Mouse (Mus musculus): ENCODE measurements around the gene Cyp4a10.
"Not testable (repeated sequence)": the region's sequence is repeated elsewhere in the genome, so short reads cannot be mapped to it uniquely, and the experiment has no call there.

- not testable (repeated sequence) for TF ChIP-seq CTCF, EP300 (IDR thresholded peaks at IDR 0.05; ENCODE audit: low read depth)
Measured at GRCm38 (mm10) chr4:115513964-115514363, 4.1 kb upstream of the Cyp4a10 start.
